Mouse (Mus musculus): Measurements from ENCODE around the gene Tbc1d15. TPM values are rescaled to one million over a fixed set of nuclear protein-coding genes. Genes with fewer than 3 reads are reported as not detected.
"Not testable (repeated sequence)": the region's sequence is repeated elsewhere in the genome, so short reads cannot be mapped to it uniquely, and the experiment has no call there.

Tbc1d15 gene
- polyA plus RNA-seq, 1 experiment = 16.0 TPM

- no peak within 1 kb of the TSS for H3K4me3 ChIP-seq (ENCODE audit: insufficient read depth, poor library complexity, severe bottlenecking)
- TF ChIP-seq USF1 (IDR thresholded peaks at IDR 0.05; ENCODE audit: low read depth) (no peak), MAX (IDR thresholded peaks at IDR 0.05) (peak; percentile 21), MYOG (IDR thresholded peaks at IDR 0.05; ENCODE audit: control insufficient read depth, extremely low read depth, insufficient read length) (no peak), MYOD1 (IDR thresholded peaks at IDR 0.05; ENCODE audit: control insufficient read depth, insufficient read length, low read depth) (peak; percentile 70), FOSL1 (IDR thresholded peaks at IDR 0.05; ENCODE audit: insufficient read depth, low read length, poor library complexity, severe bottlenecking) (no peak), CTCF (IDR thresholded peaks at IDR 0.05; ENCODE audit: control insufficient read depth, insufficient read depth, insufficient read length) (peak; percentile 57), CEBPB (IDR thresholded peaks at IDR 0.05; ENCODE audit: low read depth) (no peak)
- no peaks in the 10 kb centered on the region for H3K79me2 ChIP-seq (ENCODE audit: control insufficient read depth, insufficient read depth)
- H3K27me3 ChIP-seq (ENCODE audit: control insufficient read depth, insufficient read depth, insufficient read length) = no peaks in the 10 kb centered on the region
- H3K36me3 ChIP-seq (ENCODE audit: control insufficient read depth, insufficient read depth) = no peaks in the 10 kb centered on the region
- H3K79me3 ChIP-seq (ENCODE audit: low read depth) = no peaks in the 10 kb centered on the region
- H3ac ChIP-seq (ENCODE audit: control insufficient read depth, insufficient read length, low read depth) = no peak within 1 kb of the TSS
Observed at GRCm38 (mm10) chr10:115184697-115185096, 66.6 kb downstream of the Tbc1d15 start, which contains the start of gene Tph2. TSS of gene Tph2 (minus strand) at chr10:115185022.

DNA sequence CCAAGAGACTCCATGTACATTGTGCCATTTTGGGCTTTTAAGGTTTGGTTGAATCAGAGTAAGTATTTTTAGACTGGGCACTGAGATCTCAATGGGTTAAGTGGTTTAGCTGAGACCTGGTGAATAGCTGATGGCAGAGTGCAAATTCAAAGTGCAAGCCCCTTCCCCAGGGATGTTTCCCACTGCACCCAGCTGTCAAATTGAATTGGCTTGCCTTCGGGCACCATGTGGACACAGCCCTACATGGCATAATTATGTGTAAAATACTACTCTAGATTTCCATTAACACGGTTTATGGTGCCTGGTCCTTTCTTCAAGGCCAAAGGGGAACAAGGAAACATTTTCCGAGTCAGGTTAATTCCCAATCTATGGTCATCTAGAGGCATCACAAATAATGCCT is 70.2 kb downstream of the Tbc1d15 start:
- H3K36me3 ChIP-seq (ENCODE audit: control insufficient read depth, insufficient read depth) = no peaks in the 10 kb centered on the region
- no peak overlapping the region for H3ac ChIP-seq (ENCODE audit: control insufficient read depth, insufficient read length, low read depth)
- no peak for TF ChIP-seq CEBPB (IDR thresholded peaks at IDR 0.05; ENCODE audit: low read depth)
- TF ChIP-seq USF1 (IDR thresholded peaks at IDR 0.05; ENCODE audit: low read depth) = no peak
- TF ChIP-seq MAX (IDR thresholded peaks at IDR 0.05) = no peak
- no peak for TF ChIP-seq FOSL1 (IDR thresholded peaks at IDR 0.05; ENCODE audit: insufficient read depth, low read length, poor library complexity, severe bottlenecking)
- no peak for TF ChIP-seq MYOD1 (IDR thresholded peaks at IDR 0.05; ENCODE audit: control insufficient read depth, insufficient read length, low read depth)
- no peak for TF ChIP-seq MYOG (IDR thresholded peaks at IDR 0.05; ENCODE audit: control insufficient read depth, extremely low read depth, insufficient read length)
- TF ChIP-seq CTCF (IDR thresholded peaks at IDR 0.05; ENCODE audit: control insufficient read depth, insufficient read depth, insufficient read length) = no peak
- H3K4me3 ChIP-seq (ENCODE audit: insufficient read depth, poor library complexity, severe bottlenecking) = no peak overlapping the region
- H3K79me3 ChIP-seq (ENCODE audit: low read depth) = no peaks in the 10 kb centered on the region
- H3K27me3 ChIP-seq (ENCODE audit: control insufficient read depth, insufficient read depth, insufficient read length) = no peaks in the 10 kb centered on the region
- no peaks in the 10 kb centered on the region for H3K79me2 ChIP-seq (ENCODE audit: control insufficient read depth, insufficient read depth)

DNA sequence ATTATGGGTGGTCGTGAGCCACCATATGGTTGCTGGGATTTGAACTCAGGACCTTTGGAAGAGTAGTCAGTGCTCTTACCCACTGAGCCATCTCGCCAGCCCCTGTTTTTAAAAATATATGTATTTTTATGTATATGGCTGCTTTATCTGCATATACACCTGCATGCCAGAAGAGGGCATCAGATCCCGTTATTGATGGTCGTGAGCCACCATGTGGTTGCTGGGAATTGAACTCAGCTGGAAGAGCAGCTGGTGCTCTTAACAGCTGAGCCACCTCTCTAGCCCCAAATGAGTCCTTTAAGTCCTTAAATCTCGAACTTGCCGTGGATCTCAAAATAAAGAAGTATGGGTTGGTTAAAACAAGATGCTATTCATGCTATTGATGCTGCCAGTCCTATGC is 73.2 kb downstream of the Tbc1d15 start:
- H3K79me3 ChIP-seq (ENCODE audit: low read depth); H3K79me2 ChIP-seq (ENCODE audit: control insufficient read depth, insufficient read depth); H3K27me3 ChIP-seq (ENCODE audit: control insufficient read depth, insufficient read depth, insufficient read length); H3K4me3 ChIP-seq (ENCODE audit: insufficient read depth, poor library complexity, severe bottlenecking); H3K36me3 ChIP-seq (ENCODE audit: control insufficient read depth, insufficient read depth); H3ac ChIP-seq (ENCODE audit: control insufficient read depth, insufficient read length, low read depth): not testable (repeated sequence)

DNA sequence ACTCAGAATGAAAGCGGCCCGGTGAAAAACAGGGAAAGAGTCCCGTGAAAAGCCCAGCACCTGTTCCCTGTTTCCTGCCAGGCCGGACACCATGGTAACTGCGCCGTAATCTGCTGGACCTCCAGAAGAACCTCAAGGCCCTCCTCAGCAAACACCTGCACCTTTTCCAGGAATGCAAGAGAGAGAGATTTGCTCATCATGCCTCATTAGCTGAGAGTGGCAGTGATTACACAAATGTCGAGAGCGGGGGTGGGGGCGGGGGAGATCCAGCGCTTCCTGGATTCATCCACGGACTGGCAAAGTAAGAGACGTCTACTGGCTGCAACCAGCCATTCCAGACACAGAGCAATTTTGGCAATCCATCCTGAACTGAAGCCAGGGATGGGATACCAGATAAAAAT is 75.7 kb downstream of the Tbc1d15 start:
- Histone ChIP-seq H3K4me3 (ENCODE audit: insufficient read depth, poor library complexity, severe bottlenecking) (no peak overlapping the region), H3ac (ENCODE audit: control insufficient read depth, insufficient read length, low read depth) (no peak overlapping the region), H3K79me2 (ENCODE audit: control insufficient read depth, insufficient read depth) (no peaks in the 10 kb centered on the region), H3K27me3 (ENCODE audit: control insufficient read depth, insufficient read depth, insufficient read length) (peaks cover 3% of the 10 kb centered on the region), H3K79me3 (ENCODE audit: low read depth) (no peaks in the 10 kb centered on the region), H3K36me3 (ENCODE audit: control insufficient read depth, insufficient read depth) (no peaks in the 10 kb centered on the region)
- TF ChIP-seq MAX (IDR thresholded peaks at IDR 0.05) = no peak
- TF ChIP-seq CEBPB (IDR thresholded peaks at IDR 0.05; ENCODE audit: low read depth) = no peak
- no peak for TF ChIP-seq MYOD1 (IDR thresholded peaks at IDR 0.05; ENCODE audit: control insufficient read depth, insufficient read length, low read depth)
- TF ChIP-seq USF1 (IDR thresholded peaks at IDR 0.05; ENCODE audit: low read depth) = no peak
- TF ChIP-seq CTCF (IDR thresholded peaks at IDR 0.05; ENCODE audit: control insufficient read depth, insufficient read depth, insufficient read length) = no peak
- no peak for TF ChIP-seq FOSL1 (IDR thresholded peaks at IDR 0.05; ENCODE audit: insufficient read depth, low read length, poor library complexity, severe bottlenecking)
- TF ChIP-seq MYOG (IDR thresholded peaks at IDR 0.05; ENCODE audit: control insufficient read depth, extremely low read depth, insufficient read length) = no peak

DNA sequence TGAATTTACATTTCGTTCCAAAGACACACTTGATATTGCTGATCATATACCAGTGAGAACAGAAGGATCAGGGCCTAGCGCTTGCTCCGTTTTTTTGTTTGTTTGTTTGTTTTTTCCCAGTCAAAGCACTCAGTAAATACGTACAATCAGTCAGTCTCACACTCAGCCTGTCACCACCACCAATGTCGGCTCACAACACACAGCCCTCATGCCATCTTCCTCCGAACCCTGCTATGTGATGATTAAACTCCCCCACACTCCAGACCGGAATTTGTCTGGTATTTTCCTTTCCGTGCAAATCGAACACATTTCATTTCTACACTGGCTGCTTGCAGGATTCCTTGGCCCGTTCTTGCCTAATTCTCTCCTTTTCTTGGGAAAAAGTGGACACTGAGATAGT is 77.9 kb downstream of the Tbc1d15 start:
- peaks cover 3% of the 10 kb centered on the region for H3K27me3 ChIP-seq (ENCODE audit: control insufficient read depth, insufficient read depth, insufficient read length)
- no peaks in the 10 kb centered on the region for H3K79me2 ChIP-seq (ENCODE audit: control insufficient read depth, insufficient read depth)
- no peaks in the 10 kb centered on the region for H3K36me3 ChIP-seq (ENCODE audit: control insufficient read depth, insufficient read depth)
- no peaks in the 10 kb centered on the region for H3K79me3 ChIP-seq (ENCODE audit: low read depth)
- no peak overlapping the region for H3K4me3 ChIP-seq (ENCODE audit: insufficient read depth, poor library complexity, severe bottlenecking)
- no peak overlapping the region for H3ac ChIP-seq (ENCODE audit: control insufficient read depth, insufficient read length, low read depth)
- TF ChIP-seq FOSL1 (IDR thresholded peaks at IDR 0.05; ENCODE audit: insufficient read depth, low read length, poor library complexity, severe bottlenecking) (no peak), USF1 (IDR thresholded peaks at IDR 0.05; ENCODE audit: low read depth) (no peak), MAX (IDR thresholded peaks at IDR 0.05) (no peak), MYOG (IDR thresholded peaks at IDR 0.05; ENCODE audit: control insufficient read depth, extremely low read depth, insufficient read length) (no peak), CEBPB (IDR thresholded peaks at IDR 0.05; ENCODE audit: low read depth) (no peak), MYOD1 (IDR thresholded peaks at IDR 0.05; ENCODE audit: control insufficient read depth, insufficient read length, low read depth) (no peak), CTCF (IDR thresholded peaks at IDR 0.05; ENCODE audit: control insufficient read depth, insufficient read depth, insufficient read length) (no peak)

GRCm38 (mm10) chr10:115171351-115171818 is 79.9 kb downstream of the Tbc1d15 start:
- H3ac ChIP-seq (ENCODE audit: control insufficient read depth, insufficient read length, low read depth) = no peak overlapping the region
- TF ChIP-seq CTCF (IDR thresholded peaks at IDR 0.05; ENCODE audit: control insufficient read depth, insufficient read depth, insufficient read length) (no peak), USF1 (IDR thresholded peaks at IDR 0.05; ENCODE audit: low read depth) (no peak), MYOG (IDR thresholded peaks at IDR 0.05; ENCODE audit: control insufficient read depth, extremely low read depth, insufficient read length) (no peak), MAX (IDR thresholded peaks at IDR 0.05) (no peak), CEBPB (IDR thresholded peaks at IDR 0.05; ENCODE audit: low read depth) (no peak), FOSL1 (IDR thresholded peaks at IDR 0.05; ENCODE audit: insufficient read depth, low read length, poor library complexity, severe bottlenecking) (no peak), MYOD1 (IDR thresholded peaks at IDR 0.05; ENCODE audit: control insufficient read depth, insufficient read length, low read depth) (no peak)
- H3K4me3 ChIP-seq (ENCODE audit: insufficient read depth, poor library complexity, severe bottlenecking) = no peak overlapping the region
- H3K27me3 ChIP-seq (ENCODE audit: control insufficient read depth, insufficient read depth, insufficient read length) = peaks cover 3% of the 10 kb centered on the region
- H3K36me3 ChIP-seq (ENCODE audit: control insufficient read depth, insufficient read depth) = no peaks in the 10 kb centered on the region
- no peaks in the 10 kb centered on the region for H3K79me2 ChIP-seq (ENCODE audit: control insufficient read depth, insufficient read depth)
- H3K79me3 ChIP-seq (ENCODE audit: low read depth) = no peaks in the 10 kb centered on the region

Measured in C2C12 (cell line).